Mouse (Mus musculus): ENCODE data around the gene Zbtb25. TPM values are rescaled to one million over a fixed set of nuclear protein-coding genes. Genes with fewer than 3 reads are reported as not detected.
A peak's percentile ranks its signal among the peaks of the same experiment; 100 is the strongest.

Gene Zbtb25
- polyA plus RNA-seq, 1 experiment from 2014 or later = 15.9 TPM

- no peak overlapping the region for H3K4me3 ChIP-seq (replicated peaks)
- H3K27ac ChIP-seq = no peak overlapping the region
- no peak overlapping the region for H3K4me2 ChIP-seq (replicated peaks)
- 87% methylated on average over 3 of the region's 3 CpGs for WGBS
- no peaks in the 10 kb centered on the region for H3K9me3 ChIP-seq
- H3K36me3 ChIP-seq = no peaks in the 10 kb centered on the region
- no peak for ATAC-seq
- H3K4me1 ChIP-seq (replicated peaks) = peaks cover 23% of the 10 kb centered on the region
- no peak overlapping the region for H3K9ac ChIP-seq (replicated peaks)
- H3K27me3 ChIP-seq = no peaks in the 10 kb centered on the region
Measured at GRCm38 (mm10) chr12:76366276-76366675, 3.1 kb downstream of the Zbtb25 start.

- no peak overlapping the region for H3K4me3 ChIP-seq (replicated peaks)
- 91% methylated on average over 9 of the region's 9 CpGs for WGBS
- ATAC-seq = no peak
- H3K27ac ChIP-seq = no peak overlapping the region
- no peaks in the 10 kb centered on the region for H3K36me3 ChIP-seq
- no peak overlapping the region for H3K9ac ChIP-seq (replicated peaks)
- no peaks in the 10 kb centered on the region for H3K9me3 ChIP-seq
- H3K27me3 ChIP-seq = no peaks in the 10 kb centered on the region
- peaks cover 7% of the 10 kb centered on the region for H3K4me1 ChIP-seq (replicated peaks)
- H3K4me2 ChIP-seq (replicated peaks) = no peak overlapping the region
Measured at GRCm38 (mm10) chr12:76362303-76362676, 7.1 kb downstream of the Zbtb25 start.

- no peak for ATAC-seq
- 72% methylated on average over 9 of the region's 9 CpGs for WGBS
- H3K27ac ChIP-seq = no peak overlapping the region
- no peaks in the 10 kb centered on the region for H3K9me3 ChIP-seq
- H3K4me2 ChIP-seq (replicated peaks) = no peak overlapping the region
- no peak overlapping the region for H3K9ac ChIP-seq (replicated peaks)
- H3K4me3 ChIP-seq (replicated peaks) = no peak overlapping the region
- H3K4me1 ChIP-seq (replicated peaks) = 0 out of 2 replicates have a peak, but pooled peaks cover 2% of the 10 kb centered on the region
- no peaks in the 10 kb centered on the region for H3K36me3 ChIP-seq
- no peaks in the 10 kb centered on the region for H3K27me3 ChIP-seq
Measured at GRCm38 (mm10) chr12:76361405-76362302, 7.7 kb downstream of the Zbtb25 start.

GRCm38 (mm10) chr12:76360868-76361267 lies 8.5 kb downstream of the Zbtb25 start:
- Histone ChIP-seq H3K27ac (no peak overlapping the region), H3K9me3 (no peaks in the 10 kb centered on the region), H3K4me1 (replicated peaks) (no peaks in the 10 kb centered on the region), H3K27me3 (no peaks in the 10 kb centered on the region), H3K4me2 (replicated peaks) (no peak overlapping the region), H3K4me3 (replicated peaks) (no peak overlapping the region), H3K9ac (replicated peaks) (no peak overlapping the region), H3K36me3 (no peaks in the 10 kb centered on the region)
- 47% methylated on average over 1 of the region's 1 CpGs for WGBS
- no peak for ATAC-seq

- Histone ChIP-seq H3K27ac (no peak overlapping the region), H3K9me3 (no peaks in the 10 kb centered on the region), H3K36me3 (peaks cover 33% of the 10 kb centered on the region), H3K27me3 (no peaks in the 10 kb centered on the region), H3K4me3 (replicated peaks) (no peak overlapping the region), H3K4me1 (replicated peaks) (no peaks in the 10 kb centered on the region), H3K4me2 (replicated peaks) (no peak overlapping the region), H3K9ac (replicated peaks) (no peak overlapping the region)
- no peak for ATAC-seq
- WGBS = 82% methylated on average over 8 of the region's 8 CpGs
Measured at GRCm38 (mm10) chr12:76349680-76350220, 19.7 kb downstream of the Zbtb25 start.

DNA sequence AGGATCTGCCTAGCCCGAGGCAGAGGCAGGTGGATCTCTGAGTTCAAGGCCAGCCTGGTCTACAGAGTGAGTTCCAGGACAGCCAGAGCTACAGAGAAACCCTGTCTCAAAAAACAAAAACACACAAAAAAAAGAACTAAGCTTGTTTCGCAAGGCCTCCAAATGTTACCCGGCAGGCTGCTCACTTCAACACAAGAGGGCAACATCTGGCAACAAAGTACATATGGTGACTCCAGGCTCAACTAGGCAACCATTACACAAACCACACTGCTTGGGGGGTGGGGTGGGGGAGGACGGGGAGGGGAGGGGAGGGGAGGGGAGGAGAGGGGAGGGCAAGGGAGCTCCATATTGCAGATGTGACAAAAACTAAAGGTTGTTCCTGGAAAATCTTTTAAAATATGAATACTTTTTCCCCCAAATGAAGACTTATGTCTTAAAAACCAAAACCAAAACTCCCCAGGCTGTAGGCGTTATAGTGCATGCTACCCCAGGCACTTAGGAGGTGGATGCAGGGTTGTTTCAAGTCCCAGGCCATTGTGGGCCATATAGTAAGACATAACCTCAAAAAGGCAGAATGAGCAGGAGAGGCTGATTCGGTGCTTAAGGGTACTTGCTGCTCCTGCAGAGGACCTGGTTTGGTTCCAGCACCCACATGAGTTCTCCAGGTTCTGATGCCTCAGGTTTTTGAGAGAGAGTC lies 23.5 kb downstream of the Zbtb25 start:
- H3K4me3 ChIP-seq (replicated peaks) = no peak overlapping the region
- H3K4me1 ChIP-seq (replicated peaks) = no peaks in the 10 kb centered on the region
- peaks cover 30% of the 10 kb centered on the region for H3K36me3 ChIP-seq
- no peak overlapping the region for H3K27ac ChIP-seq
- H3K9ac ChIP-seq (replicated peaks) = no peak overlapping the region
- H3K9me3 ChIP-seq = no peaks in the 10 kb centered on the region
- no peaks in the 10 kb centered on the region for H3K27me3 ChIP-seq
- no peak for ATAC-seq
- no peak overlapping the region for H3K4me2 ChIP-seq (replicated peaks)
- WGBS = 92% methylated on average over 5 of the region's 6 CpGs

- Histone ChIP-seq H3K36me3 (peaks cover 10% of the 10 kb centered on the region), H3K4me3 (replicated peaks) (no peak overlapping the region), H3K9ac (replicated peaks) (no peak overlapping the region), H3K9me3 (no peaks in the 10 kb centered on the region), H3K27me3 (no peaks in the 10 kb centered on the region), H3K4me2 (replicated peaks) (no peak overlapping the region), H3K4me1 (replicated peaks) (no peaks in the 10 kb centered on the region), H3K27ac (no peak overlapping the region)
- ATAC-seq = peak; percentile 58; the same call in 1 of the 2 replicates
- WGBS = 6% methylated on average over 4 of the region's 4 CpGs
Measured at GRCm38 (mm10) chr12:76341080-76341479, 28.3 kb downstream of the Zbtb25 start.

GRCm38 (mm10) chr12:76336111-76336965 lies 33.1 kb downstream of the Zbtb25 start:
- no peaks in the 10 kb centered on the region for H3K4me1 ChIP-seq (replicated peaks)
- H3K4me3 ChIP-seq (replicated peaks) = no peak overlapping the region
- WGBS = 80% methylated on average over 17 of the region's 17 CpGs
- no peak overlapping the region for H3K4me2 ChIP-seq (replicated peaks)
- no peak overlapping the region for H3K9ac ChIP-seq (replicated peaks)
- ATAC-seq = no peak
- no peak overlapping the region for H3K27ac ChIP-seq
- H3K27me3 ChIP-seq = no peaks in the 10 kb centered on the region
- H3K36me3 ChIP-seq = no peaks in the 10 kb centered on the region
- no peaks in the 10 kb centered on the region for H3K9me3 ChIP-seq

DNA sequence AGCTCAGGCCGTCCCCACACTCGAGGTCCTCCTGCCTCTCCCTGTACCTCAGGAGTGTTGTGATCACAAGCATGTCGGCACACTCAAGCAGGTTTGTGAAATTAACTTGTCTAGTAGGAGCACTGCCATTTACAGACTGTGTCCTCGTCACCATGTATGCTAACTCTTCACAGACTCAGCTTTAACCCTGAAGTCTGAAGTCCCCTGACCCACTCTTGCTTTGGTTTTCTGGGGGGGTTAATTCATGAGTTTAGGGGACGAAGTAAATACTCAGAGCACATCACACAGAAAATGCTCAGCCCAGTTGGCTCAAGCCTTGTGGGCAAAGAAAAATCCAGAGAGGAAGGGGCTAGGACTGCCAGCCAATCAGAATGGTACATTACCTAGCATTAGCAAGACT lies 33.8 kb downstream of the Zbtb25 start:
- H3K9me3 ChIP-seq = no peaks in the 10 kb centered on the region
- H3K4me1 ChIP-seq (replicated peaks) = no peaks in the 10 kb centered on the region
- H3K4me2 ChIP-seq (replicated peaks) = no peak overlapping the region
- H3K9ac ChIP-seq (replicated peaks) = no peak overlapping the region
- 0 out of 2 replicates have a peak, but pooled peaks cover 3% of the 10 kb centered on the region for H3K36me3 ChIP-seq
- 91% methylated on average over 5 of the region's 5 CpGs for WGBS
- no peak overlapping the region for H3K4me3 ChIP-seq (replicated peaks)
- no peak overlapping the region for H3K27ac ChIP-seq
- no peak for ATAC-seq
- no peaks in the 10 kb centered on the region for H3K27me3 ChIP-seq

DNA sequence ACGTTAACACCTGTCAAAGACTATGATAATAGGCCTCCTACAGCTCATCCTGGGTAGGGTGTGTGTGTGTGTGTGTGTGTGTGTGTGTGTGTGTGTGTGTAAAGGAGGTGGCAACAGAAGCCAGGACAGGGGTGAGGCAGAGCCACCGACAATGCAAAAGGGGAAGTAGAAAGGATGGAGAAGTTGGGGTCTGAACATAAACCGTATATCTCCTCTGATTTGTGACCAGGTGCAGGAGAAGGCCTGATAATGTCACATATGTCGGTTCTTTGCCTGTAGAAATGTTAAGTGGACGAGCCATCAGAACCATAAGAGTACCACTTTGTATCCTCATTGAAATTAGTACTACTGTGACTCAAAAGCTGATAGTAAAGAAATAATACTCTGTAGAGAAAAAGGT lies 35.7 kb downstream of the Zbtb25 start:
- 96% methylated on average over 5 of the region's 5 CpGs for WGBS
- no peak overlapping the region for H3K4me2 ChIP-seq (replicated peaks)
- H3K9me3 ChIP-seq = no peaks in the 10 kb centered on the region
- H3K36me3 ChIP-seq = peaks cover 10% of the 10 kb centered on the region
- no peaks in the 10 kb centered on the region for H3K27me3 ChIP-seq
- no peaks in the 10 kb centered on the region for H3K4me1 ChIP-seq (replicated peaks)
- H3K9ac ChIP-seq (replicated peaks) = no peak overlapping the region
- no peak for ATAC-seq
- no peak overlapping the region for H3K27ac ChIP-seq
- no peak overlapping the region for H3K4me3 ChIP-seq (replicated peaks)

DNA sequence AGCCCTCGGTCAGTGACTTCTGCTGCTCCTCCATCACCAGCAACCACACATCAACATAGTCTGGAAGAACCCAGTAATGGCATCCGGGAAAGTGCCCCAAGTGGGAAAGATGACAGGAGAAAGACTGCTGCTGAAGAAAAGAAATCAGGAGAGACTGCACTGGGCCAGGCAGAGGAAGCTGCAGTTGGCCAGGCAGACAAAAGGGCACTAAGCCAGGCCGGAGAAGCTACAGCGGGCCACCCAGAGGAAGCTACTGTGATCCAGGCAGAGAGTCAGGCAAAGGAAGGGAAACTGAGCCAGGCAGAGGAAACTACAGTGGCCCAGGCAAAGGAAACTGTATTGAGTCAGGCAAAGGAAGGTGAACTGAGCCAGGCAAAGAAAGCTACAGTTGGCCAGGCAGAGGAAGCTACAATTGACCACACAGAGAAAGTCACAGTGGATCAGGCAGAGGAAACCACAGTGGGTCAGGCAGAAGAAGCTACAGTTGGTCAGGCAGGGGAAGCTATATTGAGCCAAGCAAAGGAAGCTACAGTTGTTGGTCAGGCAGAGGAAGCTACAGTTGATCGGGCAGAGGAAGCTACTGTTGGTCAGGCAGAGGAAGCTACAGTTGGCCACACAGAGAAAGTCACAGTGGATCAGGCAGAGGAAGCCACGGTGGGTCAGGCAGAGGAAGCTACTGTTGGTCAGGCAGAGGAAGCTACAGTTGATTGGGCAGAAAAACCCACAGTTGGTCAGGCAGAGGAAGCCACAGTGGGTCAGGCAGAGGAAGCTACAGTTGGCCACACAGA lies 40.6 kb downstream of the Zbtb25 start:
- no peaks in the 10 kb centered on the region for H3K9me3 ChIP-seq
- H3K4me3 ChIP-seq (replicated peaks) = no peak overlapping the region
- ATAC-seq = no peak
- WGBS = 90% methylated on average over 6 of the region's 6 CpGs
- H3K27ac ChIP-seq = no peak overlapping the region
- no peaks in the 10 kb centered on the region for H3K27me3 ChIP-seq
- H3K9ac ChIP-seq (replicated peaks) = no peak overlapping the region
- no peak overlapping the region for H3K4me2 ChIP-seq (replicated peaks)
- H3K4me1 ChIP-seq (replicated peaks) = peaks cover 12% of the 10 kb centered on the region
- peaks cover 20% of the 10 kb centered on the region for H3K36me3 ChIP-seq

Measured in midbrain, embryonic 13.5 days (tissue).